Mouse (Mus musculus): ENCODE data around the gene Dlg5. TPM values are rescaled to one million over a fixed set of nuclear protein-coding genes. Genes with fewer than 3 reads are reported as not detected.

Dlg5 gene
- polyA plus RNA-seq, 1 experiment from 2014 or later, result 12.3 TPM

DNA sequence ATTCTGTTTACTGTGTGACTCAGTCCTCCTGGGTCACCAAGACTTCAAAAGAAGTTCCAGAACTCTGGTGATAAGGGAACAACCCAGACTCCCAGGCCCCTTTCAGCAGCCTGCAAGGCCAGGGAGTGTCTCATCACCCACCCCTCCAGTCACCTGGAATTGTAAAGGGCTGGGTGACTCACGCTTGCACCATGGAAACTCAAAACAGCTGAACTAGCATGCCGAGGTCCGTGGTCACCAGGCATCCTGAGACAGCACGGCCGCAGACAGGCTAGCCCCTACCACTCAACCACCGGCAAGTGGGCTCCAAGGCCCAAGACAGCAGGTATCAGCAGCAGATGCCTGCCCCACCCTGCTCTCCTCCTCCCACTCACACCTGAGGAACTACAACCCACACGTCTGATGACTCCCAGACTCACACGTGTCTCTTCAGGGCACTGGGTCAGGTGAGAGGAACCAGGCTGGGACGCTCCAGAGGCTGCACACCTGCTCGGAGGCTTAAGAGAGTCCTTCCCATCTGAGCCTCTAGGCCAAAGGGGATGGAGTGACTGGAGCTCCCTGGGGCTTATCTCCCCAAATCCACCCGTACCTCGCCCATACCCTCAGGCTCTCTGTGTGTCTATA, 38.9 kb downstream of the Dlg5 start:
- Histone ChIP-seq H3K4me2 (ENCODE audit: low read depth, low read length) (peak overlapping the region; percentile 37), H3K9ac (ENCODE audit: low read length) (peak overlapping the region; percentile 46; the same call in 1 of the 2 replicates), H3K9me3 (replicated peaks; ENCODE audit: control insufficient read depth, low read length) (no peaks in the 10 kb centered on the region), H3K4me3 (replicated peaks; ENCODE audit: low read length) (no peak overlapping the region), H3K36me3 (ENCODE audit: control insufficient read depth, insufficient read depth, low read length) (no peaks in the 10 kb centered on the region), H3K27me3 (ENCODE audit: control insufficient read depth, insufficient read depth, low read length) (no peaks in the 10 kb centered on the region), H3K27ac (ENCODE audit: low read length) (peak overlapping the region; percentile 68), H3K4me1 (ENCODE audit: control insufficient read depth, insufficient read depth, low read length) (peaks cover 38% of the 10 kb centered on the region)
- 46% methylated on average over 12 of the region's 12 CpGs for WGBS
- ATAC-seq (ENCODE audit: insufficient read depth, low FRiP score), result peak; percentile 86

- H3K4me3 ChIP-seq (replicated peaks; ENCODE audit: low read length), result no peak overlapping the region
- peaks cover 38% of the 10 kb centered on the region for H3K4me1 ChIP-seq (ENCODE audit: control insufficient read depth, insufficient read depth, low read length)
- H3K9ac ChIP-seq (ENCODE audit: low read length), result no peak overlapping the region; the same call in 1 of the 2 replicates
- no peaks in the 10 kb centered on the region for H3K9me3 ChIP-seq (replicated peaks; ENCODE audit: control insufficient read depth, low read length)
- 23% methylated on average over 9 of the region's 9 CpGs for WGBS
- H3K36me3 ChIP-seq (ENCODE audit: control insufficient read depth, insufficient read depth, low read length), result no peaks in the 10 kb centered on the region
- peak overlapping the region; percentile 28 for H3K27ac ChIP-seq (ENCODE audit: low read length)
- H3K27me3 ChIP-seq (ENCODE audit: control insufficient read depth, insufficient read depth, low read length), result no peaks in the 10 kb centered on the region
- no peak overlapping the region for H3K4me2 ChIP-seq (ENCODE audit: low read depth, low read length)
- ATAC-seq (ENCODE audit: insufficient read depth, low FRiP score), result no peak
Measured at GRCm38 (mm10) chr14:24206314-24206713, 39.4 kb downstream of the Dlg5 start.

- no peak for ATAC-seq (ENCODE audit: insufficient read depth, low FRiP score)
- Histone ChIP-seq H3K27ac (ENCODE audit: low read length) (no peak overlapping the region), H3K9me3 (replicated peaks; ENCODE audit: control insufficient read depth, low read length) (no peaks in the 10 kb centered on the region), H3K4me1 (ENCODE audit: control insufficient read depth, insufficient read depth, low read length) (peaks cover 36% of the 10 kb centered on the region), H3K27me3 (ENCODE audit: control insufficient read depth, insufficient read depth, low read length) (no peaks in the 10 kb centered on the region), H3K4me2 (ENCODE audit: low read depth, low read length) (no peak overlapping the region), H3K36me3 (ENCODE audit: control insufficient read depth, insufficient read depth, low read length) (no peaks in the 10 kb centered on the region), H3K9ac (ENCODE audit: low read length) (no peak overlapping the region), H3K4me3 (replicated peaks; ENCODE audit: low read length) (no peak overlapping the region)
- WGBS, result 41% methylated on average over 6 of the region's 6 CpGs
Measured at GRCm38 (mm10) chr14:24205281-24205871, 40.3 kb downstream of the Dlg5 start.

DNA sequence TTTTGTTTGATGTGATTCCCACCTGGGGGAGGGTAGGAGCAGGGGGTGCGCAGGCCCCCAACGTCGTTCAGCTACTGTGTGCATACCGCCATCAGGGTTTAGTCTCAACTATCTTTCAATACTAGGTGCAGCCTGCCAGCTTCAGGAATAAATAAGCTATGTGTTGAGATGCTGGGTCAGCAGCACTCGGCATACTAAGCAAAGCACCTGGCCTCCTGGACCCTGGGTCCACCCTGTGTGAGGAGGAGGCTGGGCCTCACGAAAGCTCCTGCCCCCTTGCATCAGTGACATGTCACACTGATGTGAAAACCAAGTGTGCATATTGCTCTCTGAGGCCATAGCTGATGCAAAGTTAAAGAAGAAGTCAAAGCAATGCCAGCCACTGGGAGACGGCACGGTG, 42.5 kb downstream of the Dlg5 start:
- H3K9me3 ChIP-seq (replicated peaks; ENCODE audit: control insufficient read depth, low read length), result no peaks in the 10 kb centered on the region
- no peak overlapping the region for H3K27ac ChIP-seq (ENCODE audit: low read length)
- no peak overlapping the region for H3K4me2 ChIP-seq (ENCODE audit: low read depth, low read length)
- H3K4me1 ChIP-seq (ENCODE audit: control insufficient read depth, insufficient read depth, low read length), result peaks cover 30% of the 10 kb centered on the region
- H3K27me3 ChIP-seq (ENCODE audit: control insufficient read depth, insufficient read depth, low read length), result no peaks in the 10 kb centered on the region
- H3K9ac ChIP-seq (ENCODE audit: low read length), result no peak overlapping the region
- ATAC-seq (ENCODE audit: insufficient read depth, low FRiP score), result no peak
- H3K36me3 ChIP-seq (ENCODE audit: control insufficient read depth, insufficient read depth, low read length), result no peaks in the 10 kb centered on the region
- H3K4me3 ChIP-seq (replicated peaks; ENCODE audit: low read length), result no peak overlapping the region
- 89% methylated on average over 8 of the region's 8 CpGs for WGBS

DNA sequence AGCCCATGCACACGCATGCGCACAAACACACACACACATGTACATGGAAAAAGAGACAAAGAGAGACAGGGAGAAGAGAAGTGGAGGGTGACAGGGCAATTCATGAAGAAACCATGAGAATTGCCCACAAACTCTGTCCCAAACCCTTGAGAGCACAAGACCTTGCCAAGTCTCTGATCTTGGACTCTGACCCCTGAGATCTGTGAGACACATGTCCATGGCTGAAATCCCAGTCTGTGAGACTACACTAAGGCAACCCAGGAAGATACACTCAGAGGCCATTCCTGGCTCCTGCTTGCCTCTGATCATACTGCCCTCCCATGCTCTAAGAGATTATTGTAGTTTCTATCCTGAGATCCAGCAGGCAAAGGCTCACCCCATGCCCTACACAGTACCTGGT, 44.9 kb downstream of the Dlg5 start:
- 100% methylated on average over 2 of the region's 2 CpGs for WGBS
- Histone ChIP-seq H3K4me2 (ENCODE audit: low read depth, low read length) (no peak overlapping the region), H3K27me3 (ENCODE audit: control insufficient read depth, insufficient read depth, low read length) (no peaks in the 10 kb centered on the region), H3K9me3 (replicated peaks; ENCODE audit: control insufficient read depth, low read length) (no peaks in the 10 kb centered on the region), H3K4me3 (replicated peaks; ENCODE audit: low read length) (no peak overlapping the region), H3K27ac (ENCODE audit: low read length) (no peak overlapping the region), H3K36me3 (ENCODE audit: control insufficient read depth, insufficient read depth, low read length) (no peaks in the 10 kb centered on the region), H3K9ac (ENCODE audit: low read length) (no peak overlapping the region), H3K4me1 (ENCODE audit: control insufficient read depth, insufficient read depth, low read length) (peaks cover 13% of the 10 kb centered on the region)
- no peak for ATAC-seq (ENCODE audit: insufficient read depth, low FRiP score)

DNA sequence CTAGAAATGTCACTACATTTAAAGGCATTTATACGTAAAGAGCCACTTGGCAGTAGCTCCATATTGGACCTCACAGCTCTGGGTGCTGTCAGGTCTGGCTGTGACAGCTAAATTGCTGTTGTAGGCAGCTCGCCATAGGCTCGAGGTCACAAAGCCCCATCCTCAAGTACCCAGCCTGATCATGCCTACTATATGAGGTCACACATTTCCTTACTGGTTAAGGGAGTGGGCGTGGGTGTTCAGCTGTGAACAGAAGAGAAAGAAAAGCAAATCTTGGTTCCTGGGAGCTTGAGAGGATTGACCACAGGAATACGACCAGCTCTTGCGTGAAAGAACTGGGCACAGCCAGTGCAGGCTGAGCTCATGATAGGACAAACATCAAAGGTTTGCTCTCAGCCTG, 46.0 kb downstream of the Dlg5 start:
- no peak overlapping the region for H3K9ac ChIP-seq (ENCODE audit: low read length)
- H3K27me3 ChIP-seq (ENCODE audit: control insufficient read depth, insufficient read depth, low read length), result no peaks in the 10 kb centered on the region
- ATAC-seq (ENCODE audit: insufficient read depth, low FRiP score), result no peak
- no peaks in the 10 kb centered on the region for H3K9me3 ChIP-seq (replicated peaks; ENCODE audit: control insufficient read depth, low read length)
- no peaks in the 10 kb centered on the region for H3K36me3 ChIP-seq (ENCODE audit: control insufficient read depth, insufficient read depth, low read length)
- H3K4me1 ChIP-seq (ENCODE audit: control insufficient read depth, insufficient read depth, low read length), result peaks cover 9% of the 10 kb centered on the region; the same call in 1 of the 2 replicates
- no peak overlapping the region for H3K4me2 ChIP-seq (ENCODE audit: low read depth, low read length)
- H3K27ac ChIP-seq (ENCODE audit: low read length), result no peak overlapping the region
- 70% methylated on average over 6 of the region's 6 CpGs for WGBS
- no peak overlapping the region for H3K4me3 ChIP-seq (replicated peaks; ENCODE audit: low read length)

DNA sequence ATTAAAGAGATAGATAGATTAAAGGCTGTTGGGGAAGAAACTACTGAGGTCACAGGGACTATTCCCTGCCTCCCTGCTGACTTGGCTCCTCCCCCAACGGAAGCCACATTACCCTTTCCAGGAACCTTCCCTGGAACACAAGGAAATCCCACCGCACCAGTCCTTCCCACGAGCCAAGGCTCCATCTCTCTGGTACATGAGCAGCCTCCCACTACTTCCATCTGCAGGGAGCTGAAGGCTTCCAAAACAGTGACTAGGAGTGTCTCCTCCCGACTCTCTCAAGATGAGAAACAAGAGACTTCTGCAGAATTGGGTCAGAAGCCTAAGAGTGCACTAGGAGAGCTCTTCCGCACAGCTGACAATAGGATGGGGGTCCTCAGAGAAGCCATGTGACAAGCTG, 47.9 kb downstream of the Dlg5 start:
- Histone ChIP-seq H3K9me3 (replicated peaks; ENCODE audit: control insufficient read depth, low read length) (no peaks in the 10 kb centered on the region), H3K9ac (ENCODE audit: low read length) (no peak overlapping the region), H3K27ac (ENCODE audit: low read length) (no peak overlapping the region), H3K4me3 (replicated peaks; ENCODE audit: low read length) (no peak overlapping the region), H3K36me3 (ENCODE audit: control insufficient read depth, insufficient read depth, low read length) (no peaks in the 10 kb centered on the region), H3K4me1 (ENCODE audit: control insufficient read depth, insufficient read depth, low read length) (peaks cover 9% of the 10 kb centered on the region), H3K27me3 (ENCODE audit: control insufficient read depth, insufficient read depth, low read length) (no peaks in the 10 kb centered on the region), H3K4me2 (ENCODE audit: low read depth, low read length) (no peak overlapping the region)
- WGBS, result 70% methylated on average over 5 of the region's 5 CpGs
- no peak for ATAC-seq (ENCODE audit: insufficient read depth, low FRiP score)

GRCm38 (mm10) chr14:24196947-24197346, 48.8 kb downstream of the Dlg5 start:
- no peak overlapping the region for H3K27ac ChIP-seq (ENCODE audit: low read length)
- WGBS, result 76% methylated on average over 6 of the region's 6 CpGs
- H3K27me3 ChIP-seq (ENCODE audit: control insufficient read depth, insufficient read depth, low read length), result no peaks in the 10 kb centered on the region
- H3K4me3 ChIP-seq (replicated peaks; ENCODE audit: low read length), result no peak overlapping the region
- H3K4me1 ChIP-seq (ENCODE audit: control insufficient read depth, insufficient read depth, low read length), result peaks cover 9% of the 10 kb centered on the region
- no peaks in the 10 kb centered on the region for H3K9me3 ChIP-seq (replicated peaks; ENCODE audit: control insufficient read depth, low read length)
- H3K4me2 ChIP-seq (ENCODE audit: low read depth, low read length), result no peak overlapping the region
- peak; percentile 14; the same call in 1 of the 2 replicates for ATAC-seq (ENCODE audit: insufficient read depth, low FRiP score)
- H3K9ac ChIP-seq (ENCODE audit: low read length), result no peak overlapping the region
- H3K36me3 ChIP-seq (ENCODE audit: control insufficient read depth, insufficient read depth, low read length), result no peaks in the 10 kb centered on the region

- Histone ChIP-seq H3K9ac (ENCODE audit: low read length) (no peak overlapping the region), H3K36me3 (ENCODE audit: control insufficient read depth, insufficient read depth, low read length) (no peaks in the 10 kb centered on the region), H3K4me3 (replicated peaks; ENCODE audit: low read length) (no peak overlapping the region), H3K4me1 (ENCODE audit: control insufficient read depth, insufficient read depth, low read length) (peaks cover 8% of the 10 kb centered on the region), H3K27me3 (ENCODE audit: control insufficient read depth, insufficient read depth, low read length) (no peaks in the 10 kb centered on the region), H3K27ac (ENCODE audit: low read length) (no peak overlapping the region), H3K9me3 (replicated peaks; ENCODE audit: control insufficient read depth, low read length) (no peaks in the 10 kb centered on the region), H3K4me2 (ENCODE audit: low read depth, low read length) (no peak overlapping the region)
- no peak for ATAC-seq (ENCODE audit: insufficient read depth, low FRiP score)
- WGBS, result 90% methylated on average over 13 of the region's 13 CpGs
Measured at GRCm38 (mm10) chr14:24190131-24190530, 55.6 kb downstream of the Dlg5 start.

All from stomach, embryonic 16.5 days (tissue).